Mouse (Mus musculus): ENCODE results near the gene Gm47969. TPM values are rescaled to one million over a fixed set of nuclear protein-coding genes. Genes with fewer than 3 reads are reported as not detected.

Gene Gm47969
- polyA plus RNA-seq, 1 experiment: not detected

- no peaks in the 10 kb centered on the region for H3K4me1 ChIP-seq (ENCODE audit: control insufficient read depth, insufficient read depth, low read length)
- TF ChIP-seq POLR2A (IDR thresholded peaks at IDR 0.05; ENCODE audit: borderline replicate concordance, control insufficient read depth, low read depth, low read length) (no peak), CTCF (IDR thresholded peaks at IDR 0.05; ENCODE audit: control insufficient read depth, insufficient read depth, low read length) (no peak)
- 78% methylated on average over 4 of the region's 4 CpGs for WGBS
- H3K27ac ChIP-seq (ENCODE audit: control insufficient read depth, insufficient read depth, low read depth, low read length, poor library complexity): no peak within 1 kb of the TSS
- H3K4me3 ChIP-seq (replicated peaks; ENCODE audit: control insufficient read depth, low read depth, low read length): no peak within 1 kb of the TSS
Observed at GRCm38 (mm10) chr1:83060643-83061042, 15.9 kb downstream of the Gm47969 start, which contains the start of gene Krtap28-13. Gene Krtap28-13, plus strand, starts transcription at chr1:83060930.

- no peak overlapping the region for H3K27ac ChIP-seq (ENCODE audit: control insufficient read depth, insufficient read depth, low read depth, low read length, poor library complexity)
- TF ChIP-seq CTCF (IDR thresholded peaks at IDR 0.05; ENCODE audit: control insufficient read depth, insufficient read depth, low read length) (no peak), POLR2A (IDR thresholded peaks at IDR 0.05; ENCODE audit: borderline replicate concordance, control insufficient read depth, low read depth, low read length) (no peak)
- no peaks in the 10 kb centered on the region for H3K4me1 ChIP-seq (ENCODE audit: control insufficient read depth, insufficient read depth, low read length)
- no peak overlapping the region for H3K4me3 ChIP-seq (replicated peaks; ENCODE audit: control insufficient read depth, low read depth, low read length)
- 11% methylated on average over 3 of the region's 3 CpGs for WGBS
Observed at GRCm38 (mm10) chr1:83064851-83065250, 20.1 kb downstream of the Gm47969 start.

GRCm38 (mm10) chr1:83066577-83066976, 21.8 kb downstream of the Gm47969 start:
- H3K4me3 ChIP-seq (replicated peaks; ENCODE audit: control insufficient read depth, low read depth, low read length): no peak overlapping the region
- H3K4me1 ChIP-seq (ENCODE audit: control insufficient read depth, insufficient read depth, low read length): no peaks in the 10 kb centered on the region
- H3K27ac ChIP-seq (ENCODE audit: control insufficient read depth, insufficient read depth, low read depth, low read length, poor library complexity): no peak overlapping the region
- TF ChIP-seq POLR2A (IDR thresholded peaks at IDR 0.05; ENCODE audit: borderline replicate concordance, control insufficient read depth, low read depth, low read length) (no peak), CTCF (IDR thresholded peaks at IDR 0.05; ENCODE audit: control insufficient read depth, insufficient read depth, low read length) (no peak)
- WGBS: 86% methylated on average over 4 of the region's 4 CpGs

DNA sequence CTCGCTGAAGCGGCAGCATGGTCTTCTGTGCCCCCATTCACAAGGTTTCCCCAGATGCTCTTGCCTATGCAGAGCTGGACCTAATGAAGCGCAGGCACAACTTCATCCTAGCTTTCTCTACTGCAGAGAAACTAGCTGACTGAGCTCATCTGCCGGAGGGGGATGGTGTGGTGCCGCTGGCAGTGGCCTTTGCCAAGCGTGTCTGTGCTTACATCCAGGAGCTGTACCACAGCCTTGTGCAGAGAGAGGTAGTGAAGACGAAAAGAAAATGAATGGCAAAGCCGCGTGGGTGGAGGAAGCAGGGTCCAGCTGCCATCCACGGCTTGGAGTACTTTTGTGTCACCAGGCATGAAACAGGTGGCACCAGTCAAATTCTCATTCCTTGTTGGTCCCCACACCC, 22.5 kb downstream of the Gm47969 start:
- Histone ChIP-seq H3K4me1 (ENCODE audit: control insufficient read depth, insufficient read depth, low read length) (no peaks in the 10 kb centered on the region), H3K27ac (ENCODE audit: control insufficient read depth, insufficient read depth, low read depth, low read length, poor library complexity) (no peak overlapping the region), H3K4me3 (replicated peaks; ENCODE audit: control insufficient read depth, low read depth, low read length) (no peak overlapping the region)
- WGBS: 74% methylated on average over 10 of the region's 10 CpGs
- no peak for TF ChIP-seq POLR2A (IDR thresholded peaks at IDR 0.05; ENCODE audit: borderline replicate concordance, control insufficient read depth, low read depth, low read length)
- TF ChIP-seq CTCF (IDR thresholded peaks at IDR 0.05; ENCODE audit: control insufficient read depth, insufficient read depth, low read length): no peak

GRCm38 (mm10) chr1:83075526-83076189, 30.9 kb downstream of the Gm47969 start:
- TF ChIP-seq CTCF (IDR thresholded peaks at IDR 0.05; ENCODE audit: control insufficient read depth, insufficient read depth, low read length): no peak
- TF ChIP-seq POLR2A (IDR thresholded peaks at IDR 0.05; ENCODE audit: borderline replicate concordance, control insufficient read depth, low read depth, low read length): no peak
- H3K4me1 ChIP-seq (ENCODE audit: control insufficient read depth, insufficient read depth, low read length): no peaks in the 10 kb centered on the region
- 30% methylated on average over 15 of the region's 15 CpGs for WGBS
- no peak overlapping the region for H3K4me3 ChIP-seq (replicated peaks; ENCODE audit: control insufficient read depth, low read depth, low read length)
- no peak overlapping the region for H3K27ac ChIP-seq (ENCODE audit: control insufficient read depth, insufficient read depth, low read depth, low read length, poor library complexity)

GRCm38 (mm10) chr1:83076190-83076917, 31.6 kb downstream of the Gm47969 start:
- WGBS: 49% methylated on average over 11 of the region's 11 CpGs

GRCm38 (mm10) chr1:83077016-83077415, 32.3 kb downstream of the Gm47969 start:
- WGBS: 13% methylated on average over 6 of the region's 6 CpGs
- no peak overlapping the region for H3K4me3 ChIP-seq (replicated peaks; ENCODE audit: control insufficient read depth, low read depth, low read length)
- no peak overlapping the region for H3K27ac ChIP-seq (ENCODE audit: control insufficient read depth, insufficient read depth, low read depth, low read length, poor library complexity)
- H3K4me1 ChIP-seq (ENCODE audit: control insufficient read depth, insufficient read depth, low read length): no peaks in the 10 kb centered on the region
- no peak for TF ChIP-seq POLR2A (IDR thresholded peaks at IDR 0.05; ENCODE audit: borderline replicate concordance, control insufficient read depth, low read depth, low read length)
- no peak for TF ChIP-seq CTCF (IDR thresholded peaks at IDR 0.05; ENCODE audit: control insufficient read depth, insufficient read depth, low read length)

More at GRCm38 (mm10) chr1:83076190-83076917, 31.6 kb downstream of the Gm47969 start:
- TF ChIP-seq CTCF (IDR thresholded peaks at IDR 0.05; ENCODE audit: control insufficient read depth, insufficient read depth, low read length) (no peak), POLR2A (IDR thresholded peaks at IDR 0.05; ENCODE audit: borderline replicate concordance, control insufficient read depth, low read depth, low read length) (no peak)
- H3K27ac ChIP-seq (ENCODE audit: control insufficient read depth, insufficient read depth, low read depth, low read length, poor library complexity): no peak overlapping the region
- no peak overlapping the region for H3K4me3 ChIP-seq (replicated peaks; ENCODE audit: control insufficient read depth, low read depth, low read length)
- no peaks in the 10 kb centered on the region for H3K4me1 ChIP-seq (ENCODE audit: control insufficient read depth, insufficient read depth, low read length)

GRCm38 (mm10) chr1:83084790-83085189, 40.1 kb downstream of the Gm47969 start:
- TF ChIP-seq POLR2A (IDR thresholded peaks at IDR 0.05; ENCODE audit: borderline replicate concordance, control insufficient read depth, low read depth, low read length) (no peak), CTCF (IDR thresholded peaks at IDR 0.05; ENCODE audit: control insufficient read depth, insufficient read depth, low read length) (no peak)
- H3K4me3 ChIP-seq (replicated peaks; ENCODE audit: control insufficient read depth, low read depth, low read length): no peak overlapping the region
- H3K4me1 ChIP-seq (ENCODE audit: control insufficient read depth, insufficient read depth, low read length): no peaks in the 10 kb centered on the region
- H3K27ac ChIP-seq (ENCODE audit: control insufficient read depth, insufficient read depth, low read depth, low read length, poor library complexity): no peak overlapping the region
- WGBS: 79% methylated on average over 2 of the region's 2 CpGs
